Mouse (Mus musculus): ENCODE results near the gene Cela2a.

DNA sequence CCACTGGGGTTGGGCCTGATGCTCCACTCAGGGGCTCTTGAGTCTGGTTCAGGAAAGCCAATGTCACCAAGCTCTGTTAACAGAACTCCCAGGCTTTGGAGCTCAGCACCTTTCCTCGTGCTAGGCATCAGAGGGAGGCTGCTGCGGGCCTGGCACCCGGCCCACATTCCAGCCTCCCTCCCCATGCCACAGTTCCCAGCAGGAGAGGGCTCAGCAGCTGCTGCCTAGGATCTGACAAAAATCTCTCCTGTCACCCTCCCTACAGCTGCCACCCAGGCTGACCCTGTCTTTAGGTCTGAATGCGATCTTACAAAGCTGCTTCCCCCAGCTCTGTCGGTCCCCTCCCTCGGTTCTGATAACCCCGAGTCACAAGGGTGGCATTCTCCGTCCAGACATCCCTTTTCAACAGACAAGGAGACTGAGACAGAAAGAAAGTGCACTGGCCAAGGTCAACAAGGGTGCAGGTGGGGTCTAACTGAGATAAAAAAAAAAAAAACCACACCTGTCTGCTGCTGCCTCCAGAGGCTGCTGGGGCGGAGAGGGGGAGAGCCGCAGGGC lies 41.1 kb upstream of the Cela2a start:
- TF ChIP-seq GATA1 (IDR thresholded peaks at IDR 0.05; ENCODE audit: low read length) (no peak), TAL1 (IDR thresholded peaks at IDR 0.05; ENCODE audit: low read length) (no peak)

Data from erythroblast, embryonic 14.5 days (primary cell).